Mouse (Mus musculus) ES-Bruce4 (cell line): ENCODE results near the gene Usp54.

ENCODE experiments used
- EP300 ChIP-seq: IDR thresholded peaks from 2 replicates; pipeline ENCODE4 v1.6.1; 2011; ENCODE audit warnings: low read depth, low read length; ENCODE audit not compliant: insufficient read depth
- POLR2A ChIP-seq: IDR thresholded peaks from one replicate; pipeline ENCODE4 v1.8.1; 2011; ENCODE audit warnings: low read length; ENCODE audit not compliant: insufficient read depth

GRCm38 (mm10) chr14:20599542-20599941 lies 41.3 kb downstream of the Usp54 start:
- TF ChIP-seq POLR2A = no peak
- no peak for TF ChIP-seq EP300
